Mouse (Mus musculus): ENCODE measurements around the gene Sec24b. TPM values are rescaled to one million over a fixed set of nuclear protein-coding genes. Genes with fewer than 3 reads are reported as not detected.

Gene Sec24b
- total and polyA plus RNA-seq, 3 experiments: 18.6 to 56.3 (median 54.4) TPM

DNA sequence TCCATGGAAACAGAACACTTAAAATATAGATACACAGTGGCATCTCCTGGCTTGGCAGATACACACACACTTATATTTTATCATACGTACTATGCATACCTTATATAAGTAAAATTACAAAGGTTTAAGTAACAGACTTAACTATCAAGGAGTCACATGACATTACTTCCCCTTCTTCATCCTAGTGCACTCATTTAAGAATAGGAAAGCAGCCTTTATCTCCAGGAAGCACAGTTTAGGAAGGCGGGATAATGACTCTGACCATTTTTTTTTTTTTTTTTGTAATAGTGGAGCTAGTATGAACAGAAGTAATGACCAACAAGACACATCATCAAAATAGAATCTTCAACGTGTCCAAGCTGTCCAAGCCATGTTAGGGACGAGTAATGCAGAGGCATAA, 21.3 kb downstream of the Sec24b start:
- Histone ChIP-seq H3K9ac (ENCODE audit: control insufficient read depth, low read depth, low read length, poor library complexity, severe bottlenecking) (no peak overlapping the region), H3K9me3 (replicated peaks; ENCODE audit: insufficient read depth, low read length) (no peaks in the 10 kb centered on the region), H3K27ac (ENCODE audit: control insufficient read depth, low read depth, low read length) (no peak overlapping the region), H3K4me1 (ENCODE audit: control insufficient read depth in 1 of 2, insufficient read depth in 2 of 2, low read length in 2 of 2) (peaks cover 2 to 14% of the 10 kb centered on the region in 2 experiments; a peak in 2 of 4 replicates), H3K27me3 (ENCODE audit: control insufficient read depth in 1 of 2, insufficient read depth in 2 of 2, low read length in 2 of 2) (no peaks in the 10 kb centered on the region), H3K79me2 (ENCODE audit: control insufficient read depth, insufficient read depth, low read length, poor library complexity) (peaks cover 7% of the 10 kb centered on the region), H3K36me3 (ENCODE audit: control insufficient read depth in 1 of 2, insufficient read depth in 2 of 2, low read length in 2 of 2) (peaks cover 15 to 19% of the 10 kb centered on the region in 2 experiments), H3K4me3 (ENCODE audit: control insufficient read depth in 1 of 2, insufficient read depth in 1 of 2, low read depth in 2 of 2, low read length in 2 of 2) (no peak overlapping the region)
- peak; percentile 65 for DNase-seq (ENCODE audit: low read depth, low spot score)
- TF ChIP-seq HCFC1 (IDR thresholded peaks at IDR 0.05; ENCODE audit: low read depth, low read length) (no peak), TCF12 (IDR thresholded peaks at IDR 0.05; ENCODE audit: low read depth, low read length) (0 out of 2 replicates have a peak, but pooled peaks have one; percentile 43), POLR2AphosphoS2 (IDR thresholded peaks at IDR 0.05; ENCODE audit: low read length) (no peak), POLR2AphosphoS5 (IDR thresholded peaks at IDR 0.05; ENCODE audit: borderline replicate concordance, low read depth, low read length) (no peak), MYB (IDR thresholded peaks at IDR 0.05; ENCODE audit: low read depth, low read length) (no peak), CHD2 (IDR thresholded peaks at IDR 0.05; ENCODE audit: low read length) (no peak), TAL1 (IDR thresholded peaks at IDR 0.05; ENCODE audit: low read length) (peak; percentile 53), USF2 (IDR thresholded peaks at IDR 0.05; ENCODE audit: borderline replicate concordance in 1 of 2, insufficient read depth in 1 of 2, low read depth in 1 of 2, low read length in 2 of 2) (0 out of 4 replicates have a peak, but pooled peaks of 1 of the 2 experiments have one; percentile 29), KAT2A (conservative IDR thresholded peaks at IDR 0.05; ENCODE audit: low read depth, low read length) (no peak), MAFK (IDR thresholded peaks at IDR 0.05; ENCODE audit: borderline replicate concordance, low read depth, low read length) (no peak), GABPA (IDR thresholded peaks at IDR 0.05; ENCODE audit: low read depth, low read length) (no peak), ZNF384 (IDR thresholded peaks at IDR 0.05; ENCODE audit: low read depth, low read length) (peak; percentile 87), E2F4 (IDR thresholded peaks at IDR 0.05; ENCODE audit: borderline replicate concordance, low read depth, low read length) (no peak), MYC (IDR thresholded peaks at IDR 0.05; ENCODE audit: low read depth, low read length) (no peak), EP300 (IDR thresholded peaks at IDR 0.05; ENCODE audit: low read depth in 1 of 2, low read length in 2 of 2) (peak; percentile 57 to 76; a peak in 3 of 4 replicates), ETS1 (IDR thresholded peaks at IDR 0.05; ENCODE audit: low read depth, low read length) (no peak), SIN3A (IDR thresholded peaks at IDR 0.05; ENCODE audit: low read length) (no peak), NRF1 (IDR thresholded peaks at IDR 0.05; ENCODE audit: insufficient read depth, low read depth, low read length, poor library complexity, severe bottlenecking) (no peak), NELFE (IDR thresholded peaks at IDR 0.05; ENCODE audit: low read depth, low read length) (no peak), CTCF (IDR thresholded peaks at IDR 0.05 in 2 of 3, conservative IDR thresholded peaks at IDR 0.05 in 1 of 3; ENCODE audit: control insufficient read depth in 1 of 3, insufficient read depth in 1 of 3, low read depth in 2 of 3, low read length in 3 of 3, poor library complexity in 1 of 3, severe bottlenecking in 1 of 3) (no peak), RAD21 (IDR thresholded peaks at IDR 0.05; ENCODE audit: low read depth, low read length) (no peak), UBTF (IDR thresholded peaks at IDR 0.05; ENCODE audit: borderline replicate concordance, insufficient read depth, low read depth, low read length) (no peak), MAX (IDR thresholded peaks at IDR 0.05; ENCODE audit: low read length) (no peak), ELF1 (IDR thresholded peaks at IDR 0.05; ENCODE audit: low read depth, low read length) (no peak), USF1 (IDR thresholded peaks at IDR 0.05; ENCODE audit: low read depth, low read length) (peak; percentile 83; the same call in 1 of the 2 replicates), JUND (IDR thresholded peaks at IDR 0.05; ENCODE audit: low read depth, low read length) (no peak), CHD1 (IDR thresholded peaks at IDR 0.05; ENCODE audit: low read depth, low read length) (no peak), GATA1 (IDR thresholded peaks at IDR 0.05; ENCODE audit: low read depth, low read length) (0 out of 2 replicates have a peak, but pooled peaks have one; percentile 35), MEF2A (IDR thresholded peaks at IDR 0.05; ENCODE audit: extremely low read depth, insufficient replicate concordance, low read depth, low read length, poor library complexity, severe bottlenecking) (no peak)
